Mouse (Mus musculus): ENCODE data around the gene Srgap3.

DNA sequence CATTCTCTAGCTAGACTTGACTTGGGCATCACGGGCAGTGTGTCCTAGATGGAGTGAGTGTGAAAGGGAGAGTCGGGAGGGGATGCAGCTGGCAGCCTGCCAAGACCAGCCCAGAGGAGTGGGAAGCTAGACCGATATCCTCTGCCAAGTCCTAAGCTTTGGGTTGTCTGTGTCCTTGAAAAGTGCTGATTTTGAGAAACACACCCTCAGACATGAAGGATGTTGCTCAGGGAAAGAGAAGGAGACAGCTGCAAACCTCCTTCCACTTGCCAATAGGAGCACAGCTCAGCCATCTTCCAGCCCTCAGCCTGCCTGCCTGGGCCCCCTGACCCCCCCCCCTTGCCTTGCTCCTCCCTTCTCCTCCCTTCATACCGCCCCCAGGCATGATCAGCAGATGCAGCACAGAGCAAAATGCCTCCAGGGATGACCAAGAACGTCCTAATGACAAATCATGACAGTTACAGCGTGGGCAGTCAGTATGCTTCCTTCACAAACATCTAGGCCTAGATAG lies 82.0 kb downstream of the Srgap3 start:
- TF ChIP-seq CTCF (IDR thresholded peaks at IDR 0.05; ENCODE audit: low read depth) (no peak), EP300 (IDR thresholded peaks at IDR 0.05; ENCODE audit: low read depth) (no peak)

All from liver, postnatal 0 days (tissue).